Mouse (Mus musculus) G1E (cell line): ENCODE measurements around the gene 2700049A03Rik.

Experiments used
- CTCF ChIP-seq: IDR thresholded peaks from 2 replicates; pipeline ENCODE4 v1.5.1; 2012; ENCODE audit warnings: low read depth, low read length, inconsistent platforms, mixed read lengths
- GATA1 ChIP-seq: IDR thresholded peaks from 2 replicates; pipeline ENCODE4 v1.6.1; 2012; ENCODE audit warnings: borderline replicate concordance, low read length, inconsistent platforms, mixed read lengths
- GATA2 ChIP-seq: IDR thresholded peaks from 2 replicates; pipeline ENCODE4 v1.6.1; 2012; ENCODE audit warnings: low read depth, low read length, inconsistent platforms, borderline replicate concordance
- POLR2AphosphoS5 ChIP-seq: IDR thresholded peaks from 2 replicates; pipeline ENCODE4 v1.6.1; 2012; ENCODE audit warnings: low read depth, low read length, inconsistent platforms; ENCODE audit not compliant: insufficient replicate concordance
- TAL1 ChIP-seq: conservative IDR thresholded peaks from 2 replicates; pipeline ENCODE4 v1.6.1; 2012; ENCODE audit warnings: low read depth, low read length, inconsistent platforms, mixed read lengths

GRCm38 (mm10) chr12:71228925-71229649 is 92.4 kb downstream of the 2700049A03Rik start:
- TF ChIP-seq CTCF (no peak), TAL1 (no peak), GATA2 (no peak), GATA1 (no peak), POLR2AphosphoS5 (no peak)
